Mouse (Mus musculus) adrenal gland, adult 2 months (tissue): ENCODE measurements around the gene Plekha1. TPM values are rescaled to one million over a fixed set of nuclear protein-coding genes. Genes with fewer than 3 reads are reported as not detected.

ENCODE experiments used
- DNase-seq: peaks from one replicate; pipeline ENCODE4 v3.0.0; 2021
- microRNA-seq, 2 experiments: library from miRNA; unstranded; fragments of <30 nt; microRNA quantifications; one replicate each; pipeline ENCODE4 v1.2.0; 2021
- polyA plus RNA-seq: library from polyadenylated mRNA; depleted of rRNA; stranded (reverse); fragments of >200 nt; gene quantifications from 2 replicates; pipeline ENCODE4 v1.2.3, GENCODE M21; 2012; rRNA removed
- total RNA-seq, 2 experiments: library from RNA; stranded (reverse); gene quantifications; 2 replicates each; pipeline ENCODE4 v1.2.3; 2021

Gene Plekha1
- total and polyA plus RNA-seq, 3 experiments, result 11.0 to 30.1 (median 22.5) TPM

DNA sequence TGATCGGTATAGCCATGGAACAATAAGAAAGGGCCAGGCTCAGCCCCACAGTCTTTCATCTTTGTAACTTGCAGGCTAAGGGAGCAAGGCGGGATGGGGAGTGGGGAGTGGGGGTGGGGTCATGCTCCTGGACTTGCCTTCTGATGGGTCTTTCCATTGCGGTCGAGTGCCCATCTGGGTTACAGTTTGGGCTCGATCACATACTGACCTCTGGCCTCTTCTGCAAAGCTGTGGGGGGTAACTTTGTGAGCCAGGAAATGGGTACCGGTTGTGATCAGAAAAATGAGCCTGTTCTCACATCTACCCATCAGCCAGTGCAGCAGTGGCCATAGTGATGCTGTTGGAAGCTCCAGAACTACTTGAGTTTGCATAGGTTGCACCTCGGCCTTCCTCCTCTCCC is 93.0 kb downstream of the Plekha1 start:
- DNase-seq, result no peak

DNA sequence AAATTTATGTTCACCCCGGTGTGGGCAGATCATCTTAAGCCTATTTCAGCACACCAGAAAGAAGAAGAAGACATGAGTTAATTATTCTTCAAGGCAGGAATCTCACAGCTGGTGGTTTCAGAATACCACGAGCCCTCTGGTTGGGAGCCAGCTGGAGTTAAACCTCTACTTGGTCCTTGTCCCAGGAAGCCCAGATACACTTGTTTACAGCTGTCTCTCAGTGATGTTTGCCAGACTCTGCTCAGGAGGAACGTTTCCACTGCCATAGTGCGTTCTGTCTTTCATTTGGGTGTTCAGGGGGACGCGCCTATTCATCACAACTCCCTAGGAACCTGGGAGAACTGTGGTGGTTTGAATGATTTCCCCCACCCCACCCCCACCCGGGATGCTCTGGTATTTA is 94.3 kb downstream of the Plekha1 start:
- no peak for DNase-seq

DNA sequence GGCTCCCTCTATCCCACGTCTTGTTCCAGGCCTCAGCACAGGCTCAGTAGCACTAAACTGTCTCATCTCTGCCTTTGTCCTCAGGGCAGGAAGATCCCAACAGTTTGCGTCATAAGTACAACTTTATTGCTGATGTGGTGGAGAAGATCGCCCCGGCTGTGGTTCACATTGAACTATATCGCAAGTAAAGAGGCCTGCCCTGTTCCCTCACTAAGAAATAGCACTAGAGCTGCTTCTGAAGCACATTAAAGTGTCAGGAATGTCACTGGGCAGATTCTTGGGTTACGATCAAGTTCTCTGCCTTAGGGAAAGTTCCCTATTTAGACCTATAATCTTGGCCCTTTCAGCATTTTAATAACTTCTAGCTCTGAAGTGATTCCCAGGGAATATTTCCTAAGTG is 95.9 kb downstream of the Plekha1 start:
- DNase-seq, result no peak

Small RNAs within 50 kb of the gene (microRNA-seq; reads per million reads assigned to microRNA genes)
- gene Mir7061, result 0 to 0.22 reads per million in 2 experiments

Other genes starting within 250 kb of the Plekha1 start
- gene Btbd16, start 91.7 kb upstream of the Plekha1 start, total RNA-seq, result not detected
- not detected in 2 replicates for gene Btbd16, start 91.7 kb upstream of the Plekha1 start, polyA plus RNA-seq
- 10 to 100 TPM; 34.5 to 87.0 TPM for gene Htra1, start 70.4 kb downstream of the Plekha1 start, total RNA-seq
- gene Htra1, start 70.4 kb downstream of the Plekha1 start, polyA plus RNA-seq, result 90.6 and 134 TPM in 2 replicates
- under 1 TPM in 1 of 2 experiments, not detected in 1; 0.03 TPM for gene Dmbt1, start 166.3 kb downstream of the Plekha1 start, total RNA-seq
- 0.08 TPM in 1 of 2 replicates, not detected in the other for gene Dmbt1, start 166.3 kb downstream of the Plekha1 start, polyA plus RNA-seq